Mouse (Mus musculus) kidney, embryonic 15.5 days (tissue): ENCODE results near the gene Tmem121b. TPM values are rescaled to one million over a fixed set of nuclear protein-coding genes. Genes with fewer than 3 reads are reported as not detected.
A peak's percentile ranks its signal among the peaks of the same experiment; 100 is the strongest.

Experiments
- ATAC-seq: fragments of 200-750 bp; cut with Nextera tagmentation; replicated peaks from 2 replicates; pipeline ENCODE4 v1.8.0; 2017; ENCODE audit warnings: moderate TSS enrichment; ENCODE audit not compliant: low FRiP score
- H3K27ac ChIP-seq: fragments of 300-500 bp; sonication (generic); 2 replicates; pipeline ENCODE4 v1.5.1; 2015; ENCODE audit warnings: mild to moderate bottlenecking, inconsistent platforms
- H3K27me3 ChIP-seq: fragments of 300-500 bp; sonication (generic); 2 replicates; pipeline ENCODE4 v1.6.1; 2015; ENCODE audit warnings: inconsistent platforms
- H3K36me3 ChIP-seq: fragments of 300-500 bp; sonication (generic); 2 replicates; pipeline ENCODE4 v1.6.1; 2015; ENCODE audit warnings: inconsistent platforms
- H3K4me1 ChIP-seq: fragments of 300-500 bp; sonication (generic); 2 replicates; pipeline ENCODE4 v1.6.1; 2015; ENCODE audit warnings: inconsistent platforms
- H3K4me2 ChIP-seq: fragments of 300-500 bp; sonication (generic); 2 replicates; pipeline ENCODE4 v1.6.1; 2015; ENCODE audit warnings: moderate library complexity, mild to moderate bottlenecking, inconsistent platforms
- H3K4me3 ChIP-seq: fragments of 300-500 bp; sonication (generic); replicated peaks from 2 replicates; pipeline ENCODE4 v1.5.1; 2015; ENCODE audit warnings: mild to moderate bottlenecking, inconsistent platforms
- H3K9ac ChIP-seq: fragments of 300-500 bp; sonication (generic); 2 replicates; pipeline ENCODE4 v1.6.1; 2015; ENCODE audit warnings: mild to moderate bottlenecking, inconsistent platforms
- H3K9me3 ChIP-seq: fragments of 300-500 bp; sonication (generic); replicated peaks from 2 replicates; pipeline ENCODE4 v1.6.1; 2016; ENCODE audit warnings: inconsistent platforms
- WGBS: fragments of 180-500 bp; shearing (Covaris S2); methylation state at CpG from one replicate; pipeline ENCODE4 v1.1.7; 2015; ENCODE audit warnings: mixed read lengths; 5-methylcytosine and 5-hydroxymethylcytosine counted together
- polyA plus RNA-seq: library from polyadenylated mRNA; unstranded; fragments of >200 nt; fragmentation: Nextera tagmentation; extraction: Ambion mirVana; gene quantifications from 2 replicates; pipeline ENCODE4 v1.2.1, GENCODE M21; 2015

Gene Tmem121b
- polyA plus RNA-seq, 1 experiment from 2014 or later: 0.13 TPM

DNA sequence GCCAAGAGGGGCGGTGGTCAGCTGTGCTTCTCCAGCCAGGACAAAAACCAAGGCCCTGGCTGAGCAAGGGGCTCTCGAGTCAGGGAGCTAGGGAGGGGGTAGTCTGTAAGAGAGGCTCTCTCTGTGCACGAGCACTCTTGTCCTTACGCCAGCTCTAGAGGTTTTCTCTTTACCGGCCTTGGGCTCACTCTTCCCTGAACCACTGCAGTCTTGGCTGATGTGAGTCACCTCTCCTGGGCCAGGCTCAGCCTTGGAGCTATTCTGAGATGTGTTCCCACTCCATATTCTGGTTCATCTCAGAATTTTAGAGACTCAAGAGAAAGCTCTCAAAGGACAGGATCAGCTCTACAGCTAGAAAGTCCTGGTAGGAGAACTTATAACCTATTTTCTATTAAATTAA lies 23.7 kb upstream of the Tmem121b start:
- WGBS: 91% methylated on average over 5 of the region's 5 CpGs
- H3K4me3 ChIP-seq: no peak overlapping the region
- H3K9ac ChIP-seq: no peak overlapping the region
- no peaks in the 10 kb centered on the region for H3K27me3 ChIP-seq
- no peak overlapping the region for H3K4me2 ChIP-seq
- H3K9me3 ChIP-seq: no peaks in the 10 kb centered on the region
- no peak overlapping the region for H3K27ac ChIP-seq
- no peaks in the 10 kb centered on the region for H3K4me1 ChIP-seq
- H3K36me3 ChIP-seq: peaks cover 52% of the 10 kb centered on the region
- ATAC-seq: no peak

DNA sequence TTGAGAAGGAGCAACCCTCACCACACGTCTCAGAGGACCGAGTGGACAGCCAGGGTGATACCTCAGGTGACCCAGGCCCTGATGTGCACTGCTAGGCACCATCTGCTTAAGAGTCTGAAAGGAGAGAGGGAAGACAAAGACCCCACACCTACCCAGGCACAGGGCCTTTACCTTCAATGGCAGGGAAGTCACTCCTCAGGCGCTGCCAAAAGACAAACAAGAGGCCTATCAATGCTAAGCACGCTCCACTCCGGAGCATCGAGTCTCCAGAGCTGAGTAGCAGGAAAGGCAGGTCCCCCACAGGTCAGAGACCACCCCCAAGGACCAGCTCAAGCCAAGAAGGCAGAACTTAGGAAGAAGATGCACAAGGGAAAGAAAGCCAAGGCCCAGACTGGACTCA lies 23.3 kb upstream of the Tmem121b start:
- no peak overlapping the region for H3K4me2 ChIP-seq
- H3K36me3 ChIP-seq: peaks cover 49% of the 10 kb centered on the region
- no peaks in the 10 kb centered on the region for H3K9me3 ChIP-seq
- 88% methylated on average over 6 of the region's 6 CpGs for WGBS
- ATAC-seq: no peak
- H3K4me1 ChIP-seq: no peaks in the 10 kb centered on the region
- no peaks in the 10 kb centered on the region for H3K27me3 ChIP-seq
- H3K9ac ChIP-seq: no peak overlapping the region
- H3K4me3 ChIP-seq: no peak overlapping the region
- no peak overlapping the region for H3K27ac ChIP-seq

DNA sequence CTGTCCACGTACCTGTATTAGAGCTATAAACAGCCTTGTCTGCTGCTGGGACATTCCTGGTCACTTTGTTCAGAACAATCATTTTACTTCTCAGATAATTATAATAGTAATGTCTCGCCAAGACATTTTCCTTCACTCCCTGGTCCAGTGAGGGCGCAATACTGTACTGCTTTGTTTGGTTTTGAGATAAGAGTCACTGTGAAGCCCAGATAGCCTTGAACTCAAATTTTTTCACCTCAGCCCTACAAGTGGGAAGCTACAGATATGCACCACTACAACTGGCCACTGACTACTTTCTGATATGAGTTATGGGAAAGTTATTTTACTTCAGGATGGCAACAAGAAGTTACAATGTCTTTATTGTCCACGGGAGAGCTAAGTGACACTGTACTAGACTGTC lies 22.8 kb upstream of the Tmem121b start:
- Histone ChIP-seq H3K9me3 (no peaks in the 10 kb centered on the region), H3K4me2 (no peak overlapping the region), H3K4me3 (no peak overlapping the region), H3K9ac (no peak overlapping the region), H3K27ac (no peak overlapping the region), H3K4me1 (no peaks in the 10 kb centered on the region), H3K36me3 (peaks cover 49% of the 10 kb centered on the region), H3K27me3 (no peaks in the 10 kb centered on the region)
- no peak for ATAC-seq
- WGBS: 83% methylated on average over 4 of the region's 4 CpGs

DNA sequence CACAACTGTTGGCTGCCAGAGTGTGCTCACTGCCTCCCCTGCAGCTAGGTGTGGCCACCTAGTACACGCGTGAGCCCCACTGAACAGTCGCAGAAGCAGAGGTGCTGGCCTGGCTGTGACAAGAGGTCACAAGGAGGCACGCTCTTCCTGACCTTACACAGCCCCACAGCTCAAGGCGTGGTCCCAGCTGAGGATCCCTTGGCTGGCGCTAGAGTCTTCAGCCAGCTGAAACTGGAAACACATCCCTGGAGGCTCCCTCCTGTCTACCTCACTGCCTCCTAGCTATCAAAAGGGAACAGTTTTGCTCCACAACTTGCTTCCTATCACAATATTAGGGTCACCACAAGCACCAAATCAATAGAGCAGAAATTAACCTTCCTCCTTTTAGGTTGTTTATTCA lies 17.6 kb upstream of the Tmem121b start:
- Histone ChIP-seq H3K36me3 (peaks cover 48% of the 10 kb centered on the region), H3K9ac (no peak overlapping the region), H3K4me2 (no peak overlapping the region), H3K27me3 (no peaks in the 10 kb centered on the region), H3K27ac (no peak overlapping the region), H3K4me3 (no peak overlapping the region), H3K9me3 (no peaks in the 10 kb centered on the region), H3K4me1 (no peaks in the 10 kb centered on the region)
- no peak for ATAC-seq
- WGBS: 73% methylated on average over 6 of the region's 6 CpGs

DNA sequence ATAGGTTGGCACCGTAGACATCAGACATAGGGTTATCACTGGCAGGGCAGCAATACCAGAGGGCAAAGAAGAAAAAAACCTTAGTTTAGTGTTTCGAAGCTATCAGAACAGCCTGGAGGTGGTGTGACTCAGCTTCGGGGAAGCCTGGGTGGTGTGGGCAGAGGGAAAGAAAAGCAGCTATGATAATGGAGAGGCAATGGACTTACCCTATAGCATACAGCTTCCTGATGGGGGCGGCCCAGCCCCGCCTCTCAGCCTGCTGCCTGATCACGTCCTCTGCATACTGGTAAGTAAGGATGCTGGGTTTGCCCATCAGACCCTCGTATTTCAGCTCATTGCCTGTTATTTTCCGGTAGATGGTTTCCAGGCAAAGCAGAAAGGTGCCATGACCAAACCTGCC lies 16.8 kb upstream of the Tmem121b start:
- WGBS: 82% methylated on average over 8 of the region's 8 CpGs
- no peaks in the 10 kb centered on the region for H3K27me3 ChIP-seq
- ATAC-seq: no peak

DNA sequence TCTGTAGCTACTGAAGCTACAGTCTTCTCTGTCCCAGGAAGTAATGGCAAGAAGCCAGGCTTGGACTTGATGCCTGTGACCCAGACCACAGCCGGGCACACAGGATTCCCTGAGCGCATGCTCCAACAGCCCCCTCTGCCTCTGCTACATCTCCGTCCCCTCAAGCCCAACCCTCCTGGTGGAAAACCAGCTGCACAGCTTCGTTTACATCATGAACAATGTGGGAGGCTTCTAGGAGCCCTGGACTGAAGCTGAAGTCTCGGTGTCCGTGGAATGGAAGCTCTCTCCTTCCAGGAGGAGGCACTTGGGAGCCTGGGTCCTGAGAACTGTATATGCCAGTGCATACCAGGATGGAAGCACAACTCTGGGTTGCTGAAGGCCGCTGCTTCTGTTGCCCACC lies 16.4 kb upstream of the Tmem121b start:
- Histone ChIP-seq H3K4me1 (no peaks in the 10 kb centered on the region), H3K9me3 (no peaks in the 10 kb centered on the region), H3K9ac (no peak overlapping the region), H3K27ac (no peak overlapping the region), H3K36me3 (peaks cover 48% of the 10 kb centered on the region), H3K27me3 (no peaks in the 10 kb centered on the region), H3K4me2 (no peak overlapping the region), H3K4me3 (no peak overlapping the region)
- ATAC-seq: no peak
- 81% methylated on average over 7 of the region's 7 CpGs for WGBS

More for the DNA sequence above, 16.8 kb upstream of the Tmem121b start:
- peaks cover 48% of the 10 kb centered on the region for H3K36me3 ChIP-seq
- no peak overlapping the region for H3K27ac ChIP-seq
- H3K4me1 ChIP-seq: no peaks in the 10 kb centered on the region
- no peak overlapping the region for H3K9ac ChIP-seq
- H3K4me3 ChIP-seq: no peak overlapping the region
- H3K4me2 ChIP-seq: no peak overlapping the region
- H3K9me3 ChIP-seq: no peaks in the 10 kb centered on the region

DNA sequence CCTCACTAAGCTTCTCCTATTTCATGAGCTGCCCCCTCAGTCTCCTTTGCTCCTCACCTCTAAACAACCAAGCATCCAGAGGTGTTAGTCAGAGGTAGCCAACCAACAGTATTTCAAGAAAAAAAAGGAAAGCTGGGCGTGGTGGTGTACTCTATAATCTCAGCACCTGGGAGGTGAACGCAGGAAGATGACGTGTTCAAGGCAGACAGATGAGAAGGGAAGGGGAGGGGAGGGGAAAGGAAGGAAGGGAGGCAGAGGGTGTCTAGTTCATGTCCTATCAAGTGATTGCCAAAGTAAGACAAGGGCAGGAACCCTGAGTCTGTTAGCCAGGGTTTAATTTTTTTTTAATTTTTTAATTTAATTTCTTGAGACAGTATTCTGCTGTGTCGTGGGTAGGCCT lies 15.0 kb upstream of the Tmem121b start:
- H3K4me2 ChIP-seq: no peak overlapping the region
- no peaks in the 10 kb centered on the region for H3K9me3 ChIP-seq
- no peak overlapping the region for H3K4me3 ChIP-seq
- H3K27me3 ChIP-seq: no peaks in the 10 kb centered on the region
- ATAC-seq: no peak
- no peak overlapping the region for H3K27ac ChIP-seq
- 65% methylated on average over 4 of the region's 4 CpGs for WGBS
- H3K36me3 ChIP-seq: peaks cover 37% of the 10 kb centered on the region
- no peak overlapping the region for H3K9ac ChIP-seq
- no peaks in the 10 kb centered on the region for H3K4me1 ChIP-seq

DNA sequence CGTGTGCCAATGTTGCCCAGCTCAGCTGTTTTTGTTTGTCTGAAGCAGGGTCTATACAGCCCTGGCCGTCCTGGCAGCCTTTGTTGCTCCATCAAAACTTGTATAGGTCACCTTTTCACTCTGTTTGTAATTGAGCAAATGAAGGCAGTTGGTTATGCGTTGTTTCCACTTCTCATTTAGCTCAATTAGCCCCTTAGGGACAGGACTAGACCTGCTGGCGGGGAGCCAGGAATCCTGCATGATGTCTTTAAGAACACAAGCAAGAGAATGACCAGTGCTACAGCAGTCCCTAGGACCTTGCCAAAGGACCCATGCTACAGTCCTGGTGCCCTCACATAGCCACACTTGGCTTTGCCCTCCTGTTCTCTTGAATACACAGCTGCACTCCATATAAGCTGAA lies 11.9 kb upstream of the Tmem121b start:
- no peak overlapping the region for H3K4me3 ChIP-seq
- H3K36me3 ChIP-seq: peaks cover 16% of the 10 kb centered on the region
- ATAC-seq: no peak
- H3K27me3 ChIP-seq: no peaks in the 10 kb centered on the region
- WGBS: 75% methylated on average over 4 of the region's 4 CpGs
- no peak overlapping the region for H3K9ac ChIP-seq
- no peaks in the 10 kb centered on the region for H3K9me3 ChIP-seq
- no peak overlapping the region for H3K27ac ChIP-seq
- H3K4me2 ChIP-seq: no peak overlapping the region
- H3K4me1 ChIP-seq: no peaks in the 10 kb centered on the region

DNA sequence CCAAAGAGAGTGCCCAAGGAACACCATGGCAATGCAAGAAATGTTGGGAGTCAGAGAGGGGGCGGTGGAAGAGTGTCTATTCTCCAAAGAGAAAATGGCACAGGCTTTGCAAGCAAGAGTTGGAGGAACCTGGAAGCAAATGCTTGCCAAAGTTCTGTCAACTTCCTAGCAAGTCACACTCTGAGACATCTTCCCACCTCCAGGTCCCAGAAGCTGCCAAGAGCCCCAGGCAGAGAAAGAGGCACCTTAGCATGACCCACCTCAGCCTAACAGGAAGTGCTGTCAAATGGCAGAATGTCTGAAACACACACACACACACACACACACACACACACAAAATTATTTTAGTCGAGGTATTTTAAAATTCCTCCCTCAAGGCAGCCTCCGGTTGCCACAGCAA lies 10.4 kb upstream of the Tmem121b start:
- H3K9me3 ChIP-seq: 0 out of 2 replicates have a peak, but pooled peaks cover 3% of the 10 kb centered on the region
- H3K4me1 ChIP-seq: no peaks in the 10 kb centered on the region
- H3K4me3 ChIP-seq: no peak overlapping the region
- ATAC-seq: no peak
- no peak overlapping the region for H3K9ac ChIP-seq
- 0 out of 2 replicates have a peak, but pooled peaks cover 3% of the 10 kb centered on the region for H3K36me3 ChIP-seq
- no peak overlapping the region for H3K4me2 ChIP-seq
- H3K27ac ChIP-seq: no peak overlapping the region
- H3K27me3 ChIP-seq: no peaks in the 10 kb centered on the region
- WGBS: 78% methylated on average over 3 of the region's 3 CpGs

DNA sequence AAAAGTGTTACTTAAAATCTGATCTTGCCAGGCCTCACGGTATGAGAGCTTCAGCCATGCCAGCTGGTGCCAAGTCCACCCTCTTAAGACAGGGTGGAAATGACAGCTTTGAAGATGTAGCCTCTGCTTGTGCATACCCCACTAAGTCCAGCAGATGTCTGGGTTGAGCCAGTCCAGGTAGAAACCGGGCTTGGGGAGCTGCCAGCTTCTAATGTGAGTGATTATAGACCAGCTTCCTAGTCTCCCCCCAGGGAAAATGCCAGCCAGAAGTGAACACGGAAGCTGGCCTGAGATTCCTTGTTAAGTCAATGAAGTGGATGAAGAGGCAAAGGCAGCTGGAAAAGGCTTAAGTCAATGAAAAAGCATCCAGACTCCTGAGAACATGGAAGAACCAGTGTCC lies 2.9 kb upstream of the Tmem121b start:
- WGBS: 56% methylated on average over 3 of the region's 3 CpGs
- peaks cover 27% of the 10 kb centered on the region for H3K4me1 ChIP-seq
- no peak overlapping the region for H3K27ac ChIP-seq
- H3K9ac ChIP-seq: no peak overlapping the region
- no peak overlapping the region for H3K4me3 ChIP-seq
- H3K36me3 ChIP-seq: no peaks in the 10 kb centered on the region
- ATAC-seq: no peak
- peaks cover 29% of the 10 kb centered on the region for H3K27me3 ChIP-seq
- 0 out of 2 replicates have a peak, but pooled peaks cover 3% of the 10 kb centered on the region for H3K9me3 ChIP-seq
- no peak overlapping the region for H3K4me2 ChIP-seq

DNA sequence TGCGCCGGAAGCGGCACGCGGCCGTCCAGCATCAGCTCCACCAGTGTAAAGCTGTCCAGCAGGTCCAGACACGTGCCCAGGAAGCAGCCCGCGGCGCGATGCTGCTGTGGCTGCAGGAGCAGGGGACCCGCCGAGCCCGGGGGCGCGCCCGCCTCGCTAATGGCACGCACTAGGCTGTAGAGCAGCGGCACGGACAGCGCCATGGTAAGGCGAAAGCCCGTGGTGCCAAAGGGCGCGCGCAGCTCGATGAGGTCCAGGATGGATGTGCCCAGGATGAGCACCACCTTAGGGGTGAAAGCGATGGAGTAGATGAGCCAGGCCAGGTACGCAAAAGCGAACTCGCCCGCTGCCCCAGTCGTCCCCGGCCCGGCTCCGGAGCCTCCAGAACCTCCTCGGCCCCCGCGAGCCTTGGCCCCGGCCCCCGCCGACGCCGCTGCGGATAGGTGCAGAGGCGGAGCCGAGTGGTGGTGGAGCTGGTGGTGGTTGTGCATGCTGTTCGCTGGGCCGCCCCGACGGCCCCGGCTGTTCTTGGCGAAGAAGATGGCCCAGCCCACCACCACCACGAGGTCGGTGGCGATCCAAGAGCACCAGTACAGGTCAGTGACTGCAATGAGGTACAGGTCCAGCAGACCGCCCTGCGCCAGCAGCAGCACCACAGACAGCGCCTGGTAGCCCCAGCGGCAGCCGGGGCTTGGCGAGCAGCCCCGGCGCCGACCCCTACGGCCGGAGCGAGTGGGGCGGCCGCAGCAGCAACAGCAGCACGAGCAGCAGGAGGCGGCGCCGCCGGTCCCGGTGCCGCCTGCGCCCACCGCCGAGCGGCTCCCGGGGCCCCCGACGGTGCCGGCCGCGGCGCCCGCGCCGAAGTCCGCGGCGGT lies 871 bp downstream of the Tmem121b start:
- Histone ChIP-seq H3K9me3 (no peaks in the 10 kb centered on the region), H3K4me2 (peak overlapping the region; percentile 97), H3K9ac (peak overlapping the region; percentile 42), H3K27ac (no peak overlapping the region), H3K4me3 (peak overlapping the region; percentile 62), H3K4me1 (peaks cover 27% of the 10 kb centered on the region), H3K36me3 (no peaks in the 10 kb centered on the region), H3K27me3 (peaks cover 45% of the 10 kb centered on the region)
- peak; percentile 69 for ATAC-seq
- WGBS: under 1% methylated on average over 93 of the region's 95 CpGs

DNA sequence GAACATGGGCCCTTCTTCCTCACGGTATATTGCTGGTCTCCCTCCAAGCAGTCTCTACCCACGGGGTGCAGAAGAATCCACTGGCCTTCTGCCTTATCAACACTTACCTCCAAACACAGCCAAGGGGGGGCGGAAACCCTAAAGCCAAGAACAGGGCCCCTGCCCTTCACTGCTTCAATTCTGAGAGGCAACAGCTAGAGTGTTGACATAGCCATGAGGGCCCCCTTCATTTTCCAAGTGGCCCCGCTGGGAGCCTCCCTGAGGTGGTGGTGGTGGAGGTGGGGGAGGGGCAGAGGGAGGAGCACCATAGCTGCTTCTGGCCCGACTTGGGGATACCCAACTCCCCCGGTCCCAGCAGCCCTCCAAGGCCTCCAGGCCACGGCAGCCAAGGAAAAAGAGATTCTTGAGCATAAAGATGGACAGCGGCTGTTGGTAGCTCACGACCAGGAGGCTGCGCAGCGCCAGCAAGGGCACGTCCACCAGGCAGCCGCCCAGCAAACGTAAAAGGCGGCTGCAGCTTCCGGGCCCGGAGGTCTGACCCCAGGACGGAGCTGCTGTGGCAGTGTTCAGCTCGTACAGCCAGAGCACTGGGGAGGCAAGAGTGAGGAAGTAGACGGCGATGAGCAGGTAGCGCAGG lies 1.6 kb downstream of the Tmem121b start:
- Histone ChIP-seq H3K9me3 (no peaks in the 10 kb centered on the region), H3K9ac (no peak overlapping the region), H3K27me3 (peaks cover 45% of the 10 kb centered on the region), H3K4me3 (peak overlapping the region; percentile 62), H3K27ac (no peak overlapping the region), H3K4me2 (peak overlapping the region; percentile 97), H3K36me3 (no peaks in the 10 kb centered on the region), H3K4me1 (peaks cover 27% of the 10 kb centered on the region)
- 10% methylated on average over 22 of the region's 22 CpGs for WGBS
- no peak for ATAC-seq
